Mouse (Mus musculus) gastrocnemius, postnatal 14 days (tissue): ENCODE data around the gene Etnk2. TPM values are rescaled to one million over a fixed set of nuclear protein-coding genes. Genes with fewer than 3 reads are reported as not detected.

ENCODE experiments used
- DNase-seq: peaks from one replicate; pipeline ENCODE4 v3.0.0; 2021; ENCODE audit warnings: mixed read lengths
- intact Hi-C: fragments of 180-260 bp; cut with DNase I; formaldehyde crosslinking; loops from one replicate; pipeline ENCODE4 v1.15.1; 2025; ENCODE audit warnings: low total_unique reads
- total RNA-seq, 2 experiments: library from RNA; stranded (reverse); gene quantifications; 2 replicates each; pipeline ENCODE4 v1.2.3; 2021

The Etnk2 gene
- total RNA-seq, 2 experiments from 2014 or later, result 0.13 to 0.23 TPM

GRCm38 (mm10) chr1:133408880-133409516 lies 45.6 kb downstream of the Etnk2 start:
- DNase-seq, result no peak
- intact Hi-C loops, result no loop called here

- DNase-seq, result no peak
- intact Hi-C loops, result no loop called here
Observed at GRCm38 (mm10) chr1:133409786-133410185, 46.4 kb downstream of the Etnk2 start.

GRCm38 (mm10) chr1:133411506-133412147 lies 48.3 kb downstream of the Etnk2 start:
- intact Hi-C loops, result no loop called here

GRCm38 (mm10) chr1:133412941-133413340 lies 49.6 kb downstream of the Etnk2 start:
- no peak for DNase-seq
- intact Hi-C loops, result no loop called here

More at GRCm38 (mm10) chr1:133411506-133412147, 48.3 kb downstream of the Etnk2 start:
- no peak for DNase-seq

- intact Hi-C loops, result no loop called here
- no peak for DNase-seq
Observed at GRCm38 (mm10) chr1:133415086-133415485, 51.7 kb downstream of the Etnk2 start.

- intact Hi-C loops, result no loop called here
- DNase-seq, result no peak
Observed at GRCm38 (mm10) chr1:133415505-133415904, 52.1 kb downstream of the Etnk2 start.

GRCm38 (mm10) chr1:133416472-133416871 lies 53.1 kb downstream of the Etnk2 start:
- intact Hi-C loops, result no loop called here
- DNase-seq, result no peak

GRCm38 (mm10) chr1:133417113-133417512 lies 53.7 kb downstream of the Etnk2 start:
- intact Hi-C loops, result no loop called here
- no peak for DNase-seq

GRCm38 (mm10) chr1:133417539-133417938 lies 54.2 kb downstream of the Etnk2 start:
- no peak for DNase-seq
- intact Hi-C loops, result no loop called here

- intact Hi-C loops, result no loop called here
- DNase-seq, result peak; percentile 70
Observed at GRCm38 (mm10) chr1:133418164-133418800, 54.9 kb downstream of the Etnk2 start.

GRCm38 (mm10) chr1:133419178-133419834 lies 55.9 kb downstream of the Etnk2 start:
- no peak for DNase-seq
- intact Hi-C loops, result no loop called here

- intact Hi-C loops, result loop anchor here (5.0 kb wide), 1 partner anchor 33 kb away; no protein-coding TSS in a partner anchor
- no peak for DNase-seq
Observed at GRCm38 (mm10) chr1:133420491-133420890, 57.1 kb downstream of the Etnk2 start.

- no peak for DNase-seq
- intact Hi-C loops, result loop anchor here (5.0 kb wide), 1 partner anchor 34 kb away; no protein-coding TSS in a partner anchor
Observed at GRCm38 (mm10) chr1:133421061-133421460, 57.7 kb downstream of the Etnk2 start.

GRCm38 (mm10) chr1:133421975-133422570 lies 58.7 kb downstream of the Etnk2 start:
- DNase-seq, result no peak
- intact Hi-C loops, result loop anchor here (5.0 kb wide), 1 partner anchor 35 kb away; no protein-coding TSS in a partner anchor

GRCm38 (mm10) chr1:133422615-133423161 lies 59.3 kb downstream of the Etnk2 start:
- intact Hi-C loops, result loop anchor here (5.0 kb wide), 1 partner anchor 35 kb away; no protein-coding TSS in a partner anchor
- no peak for DNase-seq

- intact Hi-C loops, result loop anchor here (5.0 kb wide), 1 partner anchor 36 kb away; no protein-coding TSS in a partner anchor
- DNase-seq, result no peak
Observed at GRCm38 (mm10) chr1:133423166-133423542, 59.8 kb downstream of the Etnk2 start.

- DNase-seq, result peak; percentile 67
- intact Hi-C loops, result loop anchor here (5.0 kb wide), 1 partner anchor 37 kb away; no protein-coding TSS in a partner anchor
Observed at GRCm38 (mm10) chr1:133423543-133424480, 60.4 kb downstream of the Etnk2 start, which contains the start of gene Sox13. Gene Sox13 (minus strand): TSS chr1:133424377.

- DNase-seq, result no peak
- intact Hi-C loops, result loop anchor here (5.0 kb wide), 1 partner anchor 37 kb away; no protein-coding TSS in a partner anchor
Observed at GRCm38 (mm10) chr1:133424547-133425140, 61.3 kb downstream of the Etnk2 start.
